Mouse (Mus musculus): ENCODE data around the gene Gnmt.

- no peak for TF ChIP-seq CTCF (IDR thresholded peaks at IDR 0.05; ENCODE audit: low read depth, low read length)
- no peak for TF ChIP-seq GATA2 (IDR thresholded peaks at IDR 0.05; ENCODE audit: borderline replicate concordance, low read depth, low read length)
- no peak for TF ChIP-seq TAL1 (conservative IDR thresholded peaks at IDR 0.05; ENCODE audit: low read depth, low read length)
Measured at GRCm38 (mm10) chr17:46747234-46747633, 18.3 kb upstream of the Gnmt start.
